Mouse (Mus musculus) limb, embryonic 12.5 days (tissue): ENCODE results near the gene Slc15a2. TPM values are rescaled to one million over a fixed set of nuclear protein-coding genes. Genes with fewer than 3 reads are reported as not detected.

ENCODE experiments used
- microRNA-seq: library from miRNA; unstranded; fragments of <30 nt; microRNA quantifications from one replicate; pipeline ENCODE4, GENCODE M21; 2017
- polyA plus RNA-seq: library from polyadenylated mRNA; unstranded; fragments of >200 nt; fragmentation: Nextera tagmentation; extraction: Ambion mirVana; gene quantifications from 2 replicates; pipeline ENCODE4 v1.2.1, GENCODE M21; 2016

The Slc15a2 gene
- polyA plus RNA-seq, 1 experiment from 2014 or later: 4.6 TPM

Small RNA genes lying within 50 kb of the gene (microRNA-seq; reads per million reads assigned to microRNA genes)
- gene Gm22617: not detected

Other genes starting within 250 kb of the Slc15a2 start
- 0.13 and 0.31 TPM in 2 replicates for gene Casr, start 222.8 kb downstream of the Slc15a2 start, polyA plus RNA-seq
- gene Cd86, start 118.9 kb downstream of the Slc15a2 start, polyA plus RNA-seq: 0.69 and 1.0 TPM in 2 replicates
- 0.66 and 0.93 TPM in 2 replicates for gene Ildr1, start 91.0 kb downstream of the Slc15a2 start, polyA plus RNA-seq
- 73.7 and 74.1 TPM in 2 replicates for gene Iqcb1, start 43.4 kb upstream of the Slc15a2 start, polyA plus RNA-seq
- 1.1 and 1.7 TPM in 2 replicates for gene Eaf2, start 90.0 kb upstream of the Slc15a2 start, polyA plus RNA-seq
- gene Golgb1, start 90.2 kb upstream of the Slc15a2 start, polyA plus RNA-seq: 88.7 and 91.6 TPM in 2 replicates
- gene Hcls1, start 150.0 kb upstream of the Slc15a2 start, polyA plus RNA-seq: 2.7 and 3.2 TPM in 2 replicates
- gene Fbxo40, start 205.5 kb upstream of the Slc15a2 start, polyA plus RNA-seq: 0.08 and 0.12 TPM in 2 replicates
- 11.9 TPM in 2 replicates for gene Polq, start 226.8 kb upstream of the Slc15a2 start, polyA plus RNA-seq